Mouse (Mus musculus) yolk sac, embryonic 10.5 days (tissue): ENCODE results near the gene Gm28048.
A peak's percentile ranks its signal among the peaks of the same experiment; 100 is the strongest.

Source experiments
- DNase-seq: peaks from one replicate; pipeline ENCODE4 v3.0.0-alpha.2; 2017; ENCODE audit warnings: low spot score

Gm28048 gene

GRCm38 (mm10) chr11:22891242-22891641, 90.6 kb downstream of the Gm28048 start:
- no peak for DNase-seq

GRCm38 (mm10) chr11:22889224-22889623, 92.7 kb downstream of the Gm28048 start:
- no peak for DNase-seq

GRCm38 (mm10) chr11:22886991-22887390, 94.9 kb downstream of the Gm28048 start:
- DNase-seq = no peak

- no peak for DNase-seq
These were observed 96.5 kb downstream of the Gm28048 start for GRCm38 (mm10) chr11:22885350-22885749.

- DNase-seq = peak; percentile 54
These were observed 98.2 kb downstream of the Gm28048 start for GRCm38 (mm10) chr11:22883676-22884075.

GRCm38 (mm10) chr11:22882926-22883325, 99.0 kb downstream of the Gm28048 start:
- DNase-seq = no peak

GRCm38 (mm10) chr11:22880383-22881172, 101.3 kb downstream of the Gm28048 start:
- no peak for DNase-seq

GRCm38 (mm10) chr11:22879645-22880044, 102.2 kb downstream of the Gm28048 start:
- DNase-seq = no peak

- no peak for DNase-seq
These were observed 105.1 kb downstream of the Gm28048 start for GRCm38 (mm10) chr11:22876680-22877330.

- DNase-seq = no peak
These were observed 106.6 kb downstream of the Gm28048 start for GRCm38 (mm10) chr11:22875279-22875678.

GRCm38 (mm10) chr11:22874747-22875146, 107.1 kb downstream of the Gm28048 start:
- no peak for DNase-seq

- DNase-seq = no peak
These were observed 108.5 kb downstream of the Gm28048 start for GRCm38 (mm10) chr11:22873383-22873782.

GRCm38 (mm10) chr11:22872307-22872680, 109.6 kb downstream of the Gm28048 start:
- no peak for DNase-seq

- no peak for DNase-seq
These were observed 110.1 kb downstream of the Gm28048 start for GRCm38 (mm10) chr11:22871628-22872306.

- no peak for DNase-seq
These were observed 113.3 kb downstream of the Gm28048 start for GRCm38 (mm10) chr11:22868582-22868981.

GRCm38 (mm10) chr11:22867691-22868090, 114.2 kb downstream of the Gm28048 start:
- no peak for DNase-seq

- DNase-seq = no peak
These were observed 116.1 kb downstream of the Gm28048 start for GRCm38 (mm10) chr11:22865635-22866246.

- no peak for DNase-seq
These were observed 117.4 kb downstream of the Gm28048 start for GRCm38 (mm10) chr11:22864305-22865060.

- DNase-seq = no peak
These were observed 118.3 kb downstream of the Gm28048 start for GRCm38 (mm10) chr11:22863581-22863980.

- DNase-seq = no peak
These were observed 120.6 kb downstream of the Gm28048 start for GRCm38 (mm10) chr11:22861315-22861714.

- peak; percentile 65 for DNase-seq
These were observed 121.3 kb downstream of the Gm28048 start, which contains the start of gene B3gnt2 for GRCm38 (mm10) chr11:22860335-22861227. Gene B3gnt2, minus strand, starts transcription at chr11:22860961.
